Mouse (Mus musculus) forebrain, embryonic 11.5 days (tissue): Measurements from ENCODE around the gene Lyst. TPM values are rescaled to one million over a fixed set of nuclear protein-coding genes. Genes with fewer than 3 reads are reported as not detected.

Experiments
- ATAC-seq: fragments of 200-750 bp; cut with Nextera tagmentation; replicated peaks from 2 replicates; pipeline ENCODE4 v1.8.0; 2017; ENCODE audit warnings: moderate TSS enrichment; ENCODE audit not compliant: low FRiP score
- DNase-seq: peaks from one replicate; pipeline ENCODE4 v3.0.0-alpha.2; 2017; ENCODE audit warnings: low spot score
- H3K27ac ChIP-seq: fragments of 300-500 bp; sonication (generic); 2 replicates; pipeline ENCODE4 v1.5.1; 2014; ENCODE audit warnings: low read depth, low read length
- H3K27me3 ChIP-seq: fragments of 300-500 bp; sonication (generic); 2 replicates; pipeline ENCODE4 v1.6.1; 2014; ENCODE audit warnings: mild to moderate bottlenecking, low read length, mixed read lengths; ENCODE audit not compliant: control insufficient read depth, insufficient read depth
- H3K36me3 ChIP-seq: fragments of 300-500 bp; sonication (generic); 2 replicates; pipeline ENCODE4 v1.6.1; 2014; ENCODE audit warnings: mild to moderate bottlenecking, low read length, moderate library complexity, mixed read lengths; ENCODE audit not compliant: control insufficient read depth, insufficient read depth
- H3K4me1 ChIP-seq: fragments of 300-500 bp; sonication (generic); replicated peaks from 2 replicates; pipeline ENCODE4 v1.6.1; 2014; ENCODE audit warnings: low read length, mixed read lengths; ENCODE audit not compliant: control insufficient read depth, insufficient read depth
- H3K4me2 ChIP-seq: fragments of 300-500 bp; sonication (generic); 2 replicates; pipeline ENCODE4 v1.6.1; 2014; ENCODE audit warnings: low read depth, mild to moderate bottlenecking, low read length, moderate library complexity, mixed read lengths; ENCODE audit not compliant: severe bottlenecking
- H3K4me3 ChIP-seq: fragments of 300-500 bp; sonication (generic); 2 replicates; pipeline ENCODE4 v1.5.1; 2014; ENCODE audit warnings: low read depth, low read length
- H3K9ac ChIP-seq: fragments of 300-500 bp; sonication (generic); 2 replicates; pipeline ENCODE4 v1.6.1; 2014; ENCODE audit warnings: low read length
- H3K9me3 ChIP-seq: fragments of 300-500 bp; sonication (generic); 2 replicates; pipeline ENCODE4 v1.6.1; 2016; ENCODE audit warnings: low read length, mixed read lengths; ENCODE audit not compliant: control insufficient read depth
- WGBS: fragments of 180-500 bp; shearing (Covaris S2); extraction: QIAGEN DNeasy Blood & Tissue Kit; methylation state at CpG from one replicate; pipeline ENCODE4 v1.1.7; 2014; 5-methylcytosine and 5-hydroxymethylcytosine counted together
- polyA plus RNA-seq: library from polyadenylated mRNA; unstranded; fragments of >200 nt; fragmentation: Nextera tagmentation; extraction: Ambion mirVana; gene quantifications from 2 replicates; pipeline ENCODE4 v1.2.1, GENCODE M21; 2014

Lyst gene
- polyA plus RNA-seq, 1 experiment from 2014 or later, result 4.4 TPM

- no peak for DNase-seq
- no peak for ATAC-seq
- Histone ChIP-seq H3K27ac (no peak overlapping the region), H3K9ac (no peak overlapping the region), H3K4me1 (no peaks in the 10 kb centered on the region), H3K4me2 (no peak overlapping the region), H3K36me3 (no peaks in the 10 kb centered on the region), H3K9me3 (no peaks in the 10 kb centered on the region), H3K27me3 (no peaks in the 10 kb centered on the region), H3K4me3 (no peak overlapping the region)
- 73% methylated on average over 2 of the region's 2 CpGs for WGBS
Observed at GRCm38 (mm10) chr13:13583473-13583872, 6.7 kb upstream of the Lyst start.

GRCm38 (mm10) chr13:13587653-13588184, 2.5 kb upstream of the Lyst start:
- H3K9me3 ChIP-seq, result no peaks in the 10 kb centered on the region
- no peak overlapping the region for H3K4me2 ChIP-seq
- no peak overlapping the region for H3K27ac ChIP-seq
- no peak overlapping the region for H3K4me3 ChIP-seq
- DNase-seq (no peak), ATAC-seq (no peak)
- no peaks in the 10 kb centered on the region for H3K27me3 ChIP-seq
- 86% methylated on average over 1 of the region's 1 CpGs for WGBS
- no peaks in the 10 kb centered on the region for H3K36me3 ChIP-seq
- H3K9ac ChIP-seq, result no peak overlapping the region
- no peaks in the 10 kb centered on the region for H3K4me1 ChIP-seq

GRCm38 (mm10) chr13:13588518-13588917, 1.7 kb upstream of the Lyst start:
- Histone ChIP-seq H3K4me3 (no peak overlapping the region), H3K4me1 (no peaks in the 10 kb centered on the region), H3K36me3 (no peaks in the 10 kb centered on the region), H3K9ac (no peak overlapping the region), H3K4me2 (no peak overlapping the region), H3K9me3 (no peaks in the 10 kb centered on the region), H3K27ac (no peak overlapping the region), H3K27me3 (no peaks in the 10 kb centered on the region)
- WGBS, result 81% methylated on average over 1 of the region's 1 CpGs
- no peak for DNase-seq
- no peak for ATAC-seq

- Histone ChIP-seq H3K9me3 (no peaks in the 10 kb centered on the region), H3K27me3 (no peaks in the 10 kb centered on the region), H3K4me1 (no peaks in the 10 kb centered on the region), H3K27ac (no peak overlapping the region), H3K36me3 (no peaks in the 10 kb centered on the region), H3K4me3 (no peak overlapping the region), H3K4me2 (no peak overlapping the region), H3K9ac (no peak overlapping the region)
- ATAC-seq, result no peak
- WGBS, result 85% methylated on average over 2 of the region's 2 CpGs
- no peak for DNase-seq
Observed at GRCm38 (mm10) chr13:13589032-13589431, 1.2 kb upstream of the Lyst start.

- Histone ChIP-seq H3K4me2 (no peak overlapping the region), H3K27me3 (no peaks in the 10 kb centered on the region), H3K4me1 (no peaks in the 10 kb centered on the region), H3K9ac (no peak overlapping the region), H3K9me3 (no peaks in the 10 kb centered on the region), H3K27ac (no peak overlapping the region), H3K4me3 (no peak overlapping the region), H3K36me3 (no peaks in the 10 kb centered on the region)
- DNase-seq, result no peak
- 61% methylated on average over 4 of the region's 4 CpGs for WGBS
- no peak for ATAC-seq
Observed at GRCm38 (mm10) chr13:13591892-13592291, 1.7 kb downstream of the Lyst start.

GRCm38 (mm10) chr13:13596424-13597044, 6.3 kb downstream of the Lyst start:
- Histone ChIP-seq H3K9ac (no peak overlapping the region), H3K27ac (no peak overlapping the region), H3K27me3 (no peaks in the 10 kb centered on the region), H3K4me3 (no peak overlapping the region), H3K36me3 (no peaks in the 10 kb centered on the region), H3K4me1 (no peaks in the 10 kb centered on the region), H3K9me3 (no peaks in the 10 kb centered on the region), H3K4me2 (no peak overlapping the region)
- DNase-seq, result no peak
- 95% methylated on average over 7 of the region's 7 CpGs for WGBS
- no peak for ATAC-seq

- H3K36me3 ChIP-seq, result no peaks in the 10 kb centered on the region
- no peaks in the 10 kb centered on the region for H3K4me1 ChIP-seq
- no peak for DNase-seq
- H3K9ac ChIP-seq, result no peak overlapping the region
- ATAC-seq, result no peak
- H3K4me2 ChIP-seq, result no peak overlapping the region
- 86% methylated on average over 2 of the region's 2 CpGs for WGBS
- H3K9me3 ChIP-seq, result no peaks in the 10 kb centered on the region
- H3K4me3 ChIP-seq, result no peak overlapping the region
- no peaks in the 10 kb centered on the region for H3K27me3 ChIP-seq
- H3K27ac ChIP-seq, result no peak overlapping the region
Observed at GRCm38 (mm10) chr13:13597896-13598295, 7.7 kb downstream of the Lyst start.

- Histone ChIP-seq H3K4me2 (no peak overlapping the region), H3K4me1 (no peaks in the 10 kb centered on the region), H3K9ac (no peak overlapping the region), H3K9me3 (no peaks in the 10 kb centered on the region), H3K36me3 (no peaks in the 10 kb centered on the region), H3K27ac (no peak overlapping the region), H3K4me3 (no peak overlapping the region), H3K27me3 (no peaks in the 10 kb centered on the region)
- 94% methylated on average over 2 of the region's 2 CpGs for WGBS
- ATAC-seq, result no peak
- no peak for DNase-seq
Observed at GRCm38 (mm10) chr13:13601407-13601806, 11.2 kb downstream of the Lyst start.

- H3K27ac ChIP-seq, result no peak overlapping the region
- no peaks in the 10 kb centered on the region for H3K36me3 ChIP-seq
- no peak overlapping the region for H3K4me3 ChIP-seq
- H3K9ac ChIP-seq, result no peak overlapping the region
- no peaks in the 10 kb centered on the region for H3K4me1 ChIP-seq
- no peaks in the 10 kb centered on the region for H3K9me3 ChIP-seq
- no peak for DNase-seq
- no peak overlapping the region for H3K4me2 ChIP-seq
- ATAC-seq, result no peak
- H3K27me3 ChIP-seq, result no peaks in the 10 kb centered on the region
Observed at GRCm38 (mm10) chr13:13606149-13606548, 16.0 kb downstream of the Lyst start.
